Mouse (Mus musculus): Measurements from ENCODE around the gene 2310011J03Rik. TPM values are rescaled to one million over a fixed set of nuclear protein-coding genes. Genes with fewer than 3 reads are reported as not detected.

The 2310011J03Rik gene
- polyA plus RNA-seq, 1 experiment from 2014 or later, result 23.8 TPM

DNA sequence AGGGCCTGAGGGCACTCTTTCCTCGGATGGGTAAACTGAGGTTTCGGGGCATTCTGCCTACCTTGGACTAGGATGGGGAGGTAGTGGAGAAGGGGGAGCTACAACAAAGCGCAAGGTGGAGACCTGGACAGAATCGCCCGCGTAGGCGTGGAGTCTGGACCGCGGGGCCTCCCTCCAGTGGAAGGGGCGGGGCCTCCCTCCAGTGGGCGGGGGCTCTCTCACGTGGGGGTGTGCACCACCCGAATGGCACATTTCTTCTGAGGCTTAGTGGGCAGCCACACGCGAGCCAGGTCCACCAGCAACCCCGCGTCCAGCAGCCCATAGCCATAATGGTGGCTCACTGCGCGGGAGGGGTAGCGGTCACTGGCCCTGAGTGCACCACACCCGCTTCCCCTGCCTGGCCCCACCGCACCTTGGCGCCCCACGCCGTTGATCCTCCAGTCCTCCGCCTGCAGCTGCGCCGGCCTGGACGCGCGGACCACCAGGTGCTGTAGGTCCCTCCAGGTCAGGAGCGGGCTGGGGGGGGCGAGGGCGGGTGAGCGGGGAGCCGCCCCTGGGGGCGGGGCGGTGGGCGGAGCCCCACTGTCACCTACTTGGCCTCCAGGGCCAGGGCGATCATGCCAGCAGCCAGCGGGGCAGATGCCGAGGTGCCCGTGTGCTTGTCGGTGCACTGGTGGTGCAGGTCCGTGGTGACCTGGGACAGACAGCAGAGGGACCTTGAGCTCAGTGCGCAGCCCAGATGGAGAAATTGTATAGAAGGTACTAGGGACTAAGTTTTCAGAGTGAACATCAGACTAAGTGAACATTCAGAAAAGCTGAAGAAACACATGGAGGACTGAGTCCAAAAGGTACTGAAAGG lies 3.2 kb upstream of the 2310011J03Rik start:
- no peak overlapping the region for H3K27ac ChIP-seq (ENCODE audit: low read depth, low read length)
- peak; percentile 19; the same call in 1 of the 2 replicates for ATAC-seq (ENCODE audit: low read depth)
- H3K27me3 ChIP-seq (ENCODE audit: control insufficient read depth, insufficient read depth, low read length), result no peaks in the 10 kb centered on the region; the same call in 1 of the 2 replicates
- H3K4me2 ChIP-seq (ENCODE audit: low read depth, low read length), result peak overlapping the region; percentile 83
- H3K4me3 ChIP-seq (ENCODE audit: low read depth, low read length), result peak overlapping the region; percentile 37
- H3K9ac ChIP-seq (replicated peaks; ENCODE audit: low read depth, low read length), result peak overlapping the region; percentile 59
- no peaks in the 10 kb centered on the region for H3K9me3 ChIP-seq (ENCODE audit: control insufficient read depth, low read length)
- H3K36me3 ChIP-seq (ENCODE audit: control insufficient read depth, insufficient read depth, low read length), result 0 out of 2 replicates have a peak, but pooled peaks cover 1% of the 10 kb centered on the region
- H3K4me1 ChIP-seq (ENCODE audit: control insufficient read depth, insufficient read depth, low read length), result peaks cover 15% of the 10 kb centered on the region
- 1% methylated on average over 33 of the region's 46 CpGs for WGBS

DNA sequence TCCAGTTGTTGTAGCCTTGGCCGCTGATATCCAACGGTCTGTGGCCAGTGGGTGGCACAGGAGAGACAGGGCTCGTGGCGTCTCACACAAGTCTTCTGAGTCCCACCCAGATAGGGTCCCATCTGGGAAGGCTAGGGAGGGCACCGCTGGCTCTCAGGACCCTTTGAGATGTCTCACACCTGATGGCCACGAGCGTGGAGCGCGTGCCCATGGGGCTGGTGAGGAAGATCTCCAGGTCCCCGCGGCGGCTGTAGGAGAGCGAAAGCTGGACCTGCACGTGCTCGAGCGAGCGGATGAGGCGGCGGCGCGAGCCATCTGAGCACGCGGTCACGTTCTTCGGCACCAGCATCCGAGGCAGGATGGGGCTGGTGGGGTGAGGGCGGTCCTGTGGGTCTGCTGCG lies 2.5 kb upstream of the 2310011J03Rik start:
- peak overlapping the region; percentile 83 for H3K4me2 ChIP-seq (ENCODE audit: low read depth, low read length)
- H3K36me3 ChIP-seq (ENCODE audit: control insufficient read depth, insufficient read depth, low read length), result peaks cover 5% of the 10 kb centered on the region; the same call in 1 of the 2 replicates
- H3K4me3 ChIP-seq (ENCODE audit: low read depth, low read length), result peak overlapping the region; percentile 37
- no peaks in the 10 kb centered on the region; the same call in 1 of the 2 replicates for H3K27me3 ChIP-seq (ENCODE audit: control insufficient read depth, insufficient read depth, low read length)
- peaks cover 15% of the 10 kb centered on the region for H3K4me1 ChIP-seq (ENCODE audit: control insufficient read depth, insufficient read depth, low read length)
- no peak overlapping the region for H3K27ac ChIP-seq (ENCODE audit: low read depth, low read length)
- no peaks in the 10 kb centered on the region for H3K9me3 ChIP-seq (ENCODE audit: control insufficient read depth, low read length)
- WGBS, result 4% methylated on average over 28 of the region's 28 CpGs
- peak overlapping the region; percentile 59 for H3K9ac ChIP-seq (replicated peaks; ENCODE audit: low read depth, low read length)
- 0 out of 2 replicates have a peak, but pooled peaks have one; percentile 2 for ATAC-seq (ENCODE audit: low read depth)

- peaks cover 15% of the 10 kb centered on the region for H3K4me1 ChIP-seq (ENCODE audit: control insufficient read depth, insufficient read depth, low read length)
- no peak overlapping the region; the same call in 1 of the 2 replicates for H3K4me3 ChIP-seq (ENCODE audit: low read depth, low read length)
- H3K27me3 ChIP-seq (ENCODE audit: control insufficient read depth, insufficient read depth, low read length), result no peaks in the 10 kb centered on the region; the same call in 1 of the 2 replicates
- peak overlapping the region; percentile 83; the same call in 1 of the 2 replicates for H3K4me2 ChIP-seq (ENCODE audit: low read depth, low read length)
- H3K27ac ChIP-seq (ENCODE audit: low read depth, low read length), result no peak overlapping the region
- WGBS, result 90% methylated on average over 21 of the region's 21 CpGs
- no peak; the same call in 1 of the 2 replicates for ATAC-seq (ENCODE audit: low read depth)
- H3K36me3 ChIP-seq (ENCODE audit: control insufficient read depth, insufficient read depth, low read length), result peaks cover 14% of the 10 kb centered on the region
- no peaks in the 10 kb centered on the region for H3K9me3 ChIP-seq (ENCODE audit: control insufficient read depth, low read length)
- H3K9ac ChIP-seq (replicated peaks; ENCODE audit: low read depth, low read length), result no peak overlapping the region
Measured at GRCm38 (mm10) chr10:80321670-80322581, 1.6 kb upstream of the 2310011J03Rik start.

GRCm38 (mm10) chr10:80321014-80321669 lies 805 bp upstream of the 2310011J03Rik start:
- Histone ChIP-seq H3K4me3 (ENCODE audit: low read depth, low read length) (no peak overlapping the region), H3K27me3 (ENCODE audit: control insufficient read depth, insufficient read depth, low read length) (no peaks in the 10 kb centered on the region; the same call in 1 of the 2 replicates), H3K36me3 (ENCODE audit: control insufficient read depth, insufficient read depth, low read length) (peaks cover 22% of the 10 kb centered on the region), H3K9me3 (ENCODE audit: control insufficient read depth, low read length) (no peaks in the 10 kb centered on the region), H3K27ac (ENCODE audit: low read depth, low read length) (no peak overlapping the region), H3K9ac (replicated peaks; ENCODE audit: low read depth, low read length) (no peak overlapping the region), H3K4me2 (ENCODE audit: low read depth, low read length) (no peak overlapping the region), H3K4me1 (ENCODE audit: control insufficient read depth, insufficient read depth, low read length) (peaks cover 17% of the 10 kb centered on the region)
- no peak for ATAC-seq (ENCODE audit: low read depth)
- 78% methylated on average over 6 of the region's 6 CpGs for WGBS

- WGBS, result 40% methylated on average over 10 of the region's 10 CpGs
- no peak overlapping the region for H3K9ac ChIP-seq (replicated peaks; ENCODE audit: low read depth, low read length)
- no peak overlapping the region for H3K4me2 ChIP-seq (ENCODE audit: low read depth, low read length)
- H3K27ac ChIP-seq (ENCODE audit: low read depth, low read length), result no peak overlapping the region
- no peak overlapping the region for H3K4me3 ChIP-seq (ENCODE audit: low read depth, low read length)
- peaks cover 12% of the 10 kb centered on the region for H3K4me1 ChIP-seq (ENCODE audit: control insufficient read depth, insufficient read depth, low read length)
- no peaks in the 10 kb centered on the region for H3K9me3 ChIP-seq (ENCODE audit: control insufficient read depth, low read length)
- no peak for ATAC-seq (ENCODE audit: low read depth)
- no peaks in the 10 kb centered on the region for H3K27me3 ChIP-seq (ENCODE audit: control insufficient read depth, insufficient read depth, low read length)
- H3K36me3 ChIP-seq (ENCODE audit: control insufficient read depth, insufficient read depth, low read length), result peaks cover 63% of the 10 kb centered on the region
Measured at GRCm38 (mm10) chr10:80317011-80317410, 3.3 kb downstream of the 2310011J03Rik start.

GRCm38 (mm10) chr10:80316359-80316781 lies 4.0 kb downstream of the 2310011J03Rik start:
- H3K4me2 ChIP-seq (ENCODE audit: low read depth, low read length), result no peak overlapping the region
- H3K4me3 ChIP-seq (ENCODE audit: low read depth, low read length), result no peak overlapping the region
- no peaks in the 10 kb centered on the region for H3K27me3 ChIP-seq (ENCODE audit: control insufficient read depth, insufficient read depth, low read length)
- ATAC-seq (ENCODE audit: low read depth), result 0 out of 2 replicates have a peak, but pooled peaks have one; percentile 6
- no peak overlapping the region for H3K27ac ChIP-seq (ENCODE audit: low read depth, low read length)
- no peaks in the 10 kb centered on the region for H3K9me3 ChIP-seq (ENCODE audit: control insufficient read depth, low read length)
- peaks cover 69% of the 10 kb centered on the region for H3K36me3 ChIP-seq (ENCODE audit: control insufficient read depth, insufficient read depth, low read length)
- H3K4me1 ChIP-seq (ENCODE audit: control insufficient read depth, insufficient read depth, low read length), result peaks cover 12% of the 10 kb centered on the region
- 17% methylated on average over 11 of the region's 11 CpGs for WGBS
- H3K9ac ChIP-seq (replicated peaks; ENCODE audit: low read depth, low read length), result no peak overlapping the region

GRCm38 (mm10) chr10:80315315-80315714 lies 5.0 kb downstream of the 2310011J03Rik start:
- Histone ChIP-seq H3K4me1 (ENCODE audit: control insufficient read depth, insufficient read depth, low read length) (peaks cover 12% of the 10 kb centered on the region), H3K9ac (replicated peaks; ENCODE audit: low read depth, low read length) (no peak overlapping the region), H3K9me3 (ENCODE audit: control insufficient read depth, low read length) (no peaks in the 10 kb centered on the region)

DNA sequence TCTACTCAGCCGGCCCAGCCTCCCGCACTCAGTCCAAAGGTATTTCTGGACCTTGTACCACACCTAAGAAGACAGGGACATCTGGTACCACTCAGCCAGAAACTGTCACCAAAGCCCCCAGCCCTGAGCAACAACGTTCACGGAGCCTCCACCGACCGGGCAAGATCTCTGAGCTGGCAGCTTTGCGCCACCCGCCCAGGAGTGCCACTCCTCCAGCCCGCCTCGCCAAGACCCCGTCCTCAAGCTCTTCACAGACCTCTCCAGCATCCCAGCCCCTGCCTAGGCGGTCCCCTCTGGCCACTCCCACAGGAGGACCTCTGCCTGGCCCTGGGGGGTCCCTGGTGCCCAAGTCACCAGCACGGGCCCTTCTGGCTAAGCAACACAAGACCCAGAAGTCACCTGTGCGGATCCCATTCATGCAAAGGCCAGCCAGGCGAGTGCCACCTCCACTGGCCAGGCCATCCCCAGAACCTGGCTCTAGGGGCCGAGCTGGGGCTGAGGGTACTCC lies 5.8 kb downstream of the 2310011J03Rik start:
- Histone ChIP-seq H3K4me1 (ENCODE audit: control insufficient read depth, insufficient read depth, low read length) (peaks cover 10% of the 10 kb centered on the region), H3K9me3 (ENCODE audit: control insufficient read depth, low read length) (no peaks in the 10 kb centered on the region), H3K36me3 (ENCODE audit: control insufficient read depth, insufficient read depth, low read length) (peaks cover 86% of the 10 kb centered on the region), H3K9ac (replicated peaks; ENCODE audit: low read depth, low read length) (no peak overlapping the region), H3K4me3 (ENCODE audit: low read depth, low read length) (no peak overlapping the region), H3K27me3 (ENCODE audit: control insufficient read depth, insufficient read depth, low read length) (no peaks in the 10 kb centered on the region), H3K27ac (ENCODE audit: low read depth, low read length) (no peak overlapping the region), H3K4me2 (ENCODE audit: low read depth, low read length) (no peak overlapping the region)
- WGBS, result 58% methylated on average over 16 of the region's 16 CpGs
- ATAC-seq (ENCODE audit: low read depth), result no peak

More at GRCm38 (mm10) chr10:80315315-80315714, 5.0 kb downstream of the 2310011J03Rik start:
- no peak overlapping the region for H3K4me2 ChIP-seq (ENCODE audit: low read depth, low read length)
- ATAC-seq (ENCODE audit: low read depth), result no peak
- H3K4me3 ChIP-seq (ENCODE audit: low read depth, low read length), result no peak overlapping the region
- no peak overlapping the region for H3K27ac ChIP-seq (ENCODE audit: low read depth, low read length)
- H3K27me3 ChIP-seq (ENCODE audit: control insufficient read depth, insufficient read depth, low read length), result no peaks in the 10 kb centered on the region
- 49% methylated on average over 27 of the region's 27 CpGs for WGBS
- peaks cover 80% of the 10 kb centered on the region for H3K36me3 ChIP-seq (ENCODE audit: control insufficient read depth, insufficient read depth, low read length)
